Mouse (Mus musculus) kidney, postnatal 0 days (tissue): ENCODE results near the gene Ubiad1. TPM values are rescaled to one million over a fixed set of nuclear protein-coding genes. Genes with fewer than 3 reads are reported as not detected.

Source experiments
- ATAC-seq: fragments of 200-750 bp; cut with Nextera tagmentation; replicated peaks from 2 replicates; pipeline ENCODE4 v1.8.0; 2017; ENCODE audit warnings: low read depth, moderate number of reproducible peaks, moderate TSS enrichment, moderate library complexity; ENCODE audit not compliant: low FRiP score
- DNase-seq: peaks from one replicate; pipeline ENCODE4 v3.0.0-alpha.2; 2016; ENCODE audit warnings: low spot score
- H3K27ac ChIP-seq: fragments of 300-500 bp; sonication (generic); 2 replicates; pipeline ENCODE4 v1.5.1; 2014; ENCODE audit warnings: mild to moderate bottlenecking
- H3K27me3 ChIP-seq: fragments of 300-500 bp; sonication (generic); 2 replicates; pipeline ENCODE4 v1.6.1; 2014; ENCODE audit warnings: low read length, mixed read lengths; ENCODE audit not compliant: insufficient read depth
- H3K36me3 ChIP-seq: fragments of 300-500 bp; sonication (generic); 2 replicates; pipeline ENCODE4 v1.6.1; 2014; ENCODE audit warnings: low read length, mixed read lengths; ENCODE audit not compliant: insufficient read depth
- H3K4me1 ChIP-seq: fragments of 300-500 bp; sonication (generic); replicated peaks from 2 replicates; pipeline ENCODE4 v1.6.1; 2014; ENCODE audit warnings: antibody characterized with exemption, low read length, mixed read lengths; ENCODE audit not compliant: insufficient read depth
- H3K4me2 ChIP-seq: fragments of 300-500 bp; sonication (generic); 2 replicates; pipeline ENCODE4 v1.6.1; 2014; ENCODE audit warnings: mild to moderate bottlenecking, low read length, moderate library complexity, mixed read lengths
- H3K4me3 ChIP-seq: fragments of 300-500 bp; sonication (generic); replicated peaks from 2 replicates; pipeline ENCODE4 v1.5.1; 2014; ENCODE audit warnings: low read depth, low read length
- H3K9ac ChIP-seq: fragments of 300-500 bp; sonication (generic); 2 replicates; pipeline ENCODE4 v1.6.1; 2014; ENCODE audit warnings: low read depth, low read length
- H3K9me3 ChIP-seq: fragments of 300-500 bp; sonication (generic); replicated peaks from 2 replicates; pipeline ENCODE4 v1.6.1; 2016; ENCODE audit warnings: low read length, inconsistent platforms, mixed read lengths
- CTCF ChIP-seq: IDR thresholded peaks from 2 replicates; pipeline ENCODE4 v1.5.1; 2016; ENCODE audit warnings: antibody characterized with exemption, low read depth, mild to moderate bottlenecking, moderate library complexity
- WGBS: fragments of 180-500 bp; shearing (Covaris S2); extraction: QIAGEN DNeasy Blood & Tissue Kit; methylation state at CpG from one replicate; pipeline ENCODE4 v1.1.7; 2014; 5-methylcytosine and 5-hydroxymethylcytosine counted together
- polyA plus RNA-seq: library from polyadenylated mRNA; unstranded; fragments of >200 nt; fragmentation: Nextera tagmentation; extraction: Ambion mirVana; gene quantifications from 2 replicates; pipeline ENCODE4 v1.2.1, GENCODE M21; 2015

The Ubiad1 gene
- polyA plus RNA-seq, 1 experiment from 2014 or later, result 23.3 TPM

- ATAC-seq (no peak), DNase-seq (no peak)
- no peak overlapping the region for H3K27ac ChIP-seq
- H3K36me3 ChIP-seq, result peaks cover 68% of the 10 kb centered on the region
- H3K9me3 ChIP-seq, result no peaks in the 10 kb centered on the region
- TF ChIP-seq CTCF, result no peak
- H3K4me1 ChIP-seq, result no peaks in the 10 kb centered on the region
- H3K4me3 ChIP-seq, result no peak overlapping the region
- 96% methylated on average over 2 of the region's 2 CpGs for WGBS
- no peak overlapping the region for H3K9ac ChIP-seq
- H3K27me3 ChIP-seq, result no peaks in the 10 kb centered on the region
- H3K4me2 ChIP-seq, result no peak overlapping the region
These were observed 35.7 kb upstream of the Ubiad1 start for GRCm38 (mm10) chr4:148480245-148480644.

- WGBS, result 47% methylated on average over 5 of the region's 5 CpGs
- no peak overlapping the region for H3K9ac ChIP-seq
- H3K4me3 ChIP-seq, result no peak overlapping the region
- no peaks in the 10 kb centered on the region for H3K27me3 ChIP-seq
- peaks cover 65% of the 10 kb centered on the region for H3K36me3 ChIP-seq
- H3K4me2 ChIP-seq, result no peak overlapping the region
- no peak for TF ChIP-seq CTCF
- peak; percentile 83; the same call in 1 of the 2 replicates for ATAC-seq
- H3K4me1 ChIP-seq, result no peaks in the 10 kb centered on the region
- H3K9me3 ChIP-seq, result no peaks in the 10 kb centered on the region
- peak; percentile 40 for DNase-seq
- peak overlapping the region; percentile 67; the same call in 1 of the 2 replicates for H3K27ac ChIP-seq
These were observed 28.9 kb upstream of the Ubiad1 start for GRCm38 (mm10) chr4:148473496-148473895.

GRCm38 (mm10) chr4:148472436-148473174, 28.0 kb upstream of the Ubiad1 start:
- no peaks in the 10 kb centered on the region for H3K9me3 ChIP-seq
- DNase-seq (no peak), ATAC-seq (peak; percentile 74)
- H3K4me3 ChIP-seq, result no peak overlapping the region
- H3K4me1 ChIP-seq, result no peaks in the 10 kb centered on the region
- peaks cover 74% of the 10 kb centered on the region for H3K36me3 ChIP-seq
- no peak overlapping the region for H3K4me2 ChIP-seq
- H3K9ac ChIP-seq, result no peak overlapping the region
- WGBS, result 88% methylated on average over 8 of the region's 8 CpGs
- H3K27me3 ChIP-seq, result no peaks in the 10 kb centered on the region
- peak overlapping the region; percentile 67 for H3K27ac ChIP-seq
- no peak for TF ChIP-seq CTCF

- DNase-seq, result no peak
- Histone ChIP-seq H3K36me3 (peaks cover 80% of the 10 kb centered on the region), H3K4me2 (no peak overlapping the region), H3K9me3 (no peaks in the 10 kb centered on the region), H3K4me3 (no peak overlapping the region), H3K9ac (no peak overlapping the region), H3K27me3 (no peaks in the 10 kb centered on the region), H3K27ac (no peak overlapping the region), H3K4me1 (no peaks in the 10 kb centered on the region)
- no peak for ATAC-seq
- 59% methylated on average over 10 of the region's 10 CpGs for WGBS
- no peak for TF ChIP-seq CTCF
These were observed 26.8 kb upstream of the Ubiad1 start for GRCm38 (mm10) chr4:148471363-148471806.

- Histone ChIP-seq H3K36me3 (peaks cover 78% of the 10 kb centered on the region), H3K4me2 (no peak overlapping the region), H3K4me1 (no peaks in the 10 kb centered on the region), H3K27ac (no peak overlapping the region), H3K9me3 (no peaks in the 10 kb centered on the region), H3K9ac (no peak overlapping the region), H3K4me3 (no peak overlapping the region), H3K27me3 (no peaks in the 10 kb centered on the region)
- no peak for ATAC-seq
- WGBS, result 81% methylated on average over 11 of the region's 11 CpGs
- peak; percentile 18 for DNase-seq
- no peak for TF ChIP-seq CTCF
These were observed 25.1 kb upstream of the Ubiad1 start for GRCm38 (mm10) chr4:148469487-148470252.

- WGBS, result 83% methylated on average over 10 of the region's 10 CpGs
- TF ChIP-seq CTCF, result no peak
- no peak overlapping the region for H3K4me3 ChIP-seq
- H3K9ac ChIP-seq, result no peak overlapping the region
- no peaks in the 10 kb centered on the region for H3K9me3 ChIP-seq
- DNase-seq, result no peak
- no peaks in the 10 kb centered on the region for H3K4me1 ChIP-seq
- no peak overlapping the region for H3K27ac ChIP-seq
- H3K27me3 ChIP-seq, result no peaks in the 10 kb centered on the region
- no peak for ATAC-seq
- H3K36me3 ChIP-seq, result peaks cover 87% of the 10 kb centered on the region
- no peak overlapping the region for H3K4me2 ChIP-seq
These were observed 23.8 kb upstream of the Ubiad1 start for GRCm38 (mm10) chr4:148468396-148468795.
